Mouse (Mus musculus) heart, postnatal 0 days (tissue): ENCODE data around the gene Rps21.
"Not testable (repeated sequence)": the region's sequence is repeated elsewhere in the genome, so short reads cannot be mapped to it uniquely, and the experiment has no call there.

Source experiments
- CTCF ChIP-seq: IDR thresholded peaks from 2 replicates; pipeline ENCODE4 v1.5.1; 2016; ENCODE audit warnings: antibody characterized with exemption, control low read depth, low read depth
- EP300 ChIP-seq: IDR thresholded peaks from 2 replicates; pipeline ENCODE4 v1.6.1; 2016; ENCODE audit warnings: antibody characterized with exemption, low read depth

DNA sequence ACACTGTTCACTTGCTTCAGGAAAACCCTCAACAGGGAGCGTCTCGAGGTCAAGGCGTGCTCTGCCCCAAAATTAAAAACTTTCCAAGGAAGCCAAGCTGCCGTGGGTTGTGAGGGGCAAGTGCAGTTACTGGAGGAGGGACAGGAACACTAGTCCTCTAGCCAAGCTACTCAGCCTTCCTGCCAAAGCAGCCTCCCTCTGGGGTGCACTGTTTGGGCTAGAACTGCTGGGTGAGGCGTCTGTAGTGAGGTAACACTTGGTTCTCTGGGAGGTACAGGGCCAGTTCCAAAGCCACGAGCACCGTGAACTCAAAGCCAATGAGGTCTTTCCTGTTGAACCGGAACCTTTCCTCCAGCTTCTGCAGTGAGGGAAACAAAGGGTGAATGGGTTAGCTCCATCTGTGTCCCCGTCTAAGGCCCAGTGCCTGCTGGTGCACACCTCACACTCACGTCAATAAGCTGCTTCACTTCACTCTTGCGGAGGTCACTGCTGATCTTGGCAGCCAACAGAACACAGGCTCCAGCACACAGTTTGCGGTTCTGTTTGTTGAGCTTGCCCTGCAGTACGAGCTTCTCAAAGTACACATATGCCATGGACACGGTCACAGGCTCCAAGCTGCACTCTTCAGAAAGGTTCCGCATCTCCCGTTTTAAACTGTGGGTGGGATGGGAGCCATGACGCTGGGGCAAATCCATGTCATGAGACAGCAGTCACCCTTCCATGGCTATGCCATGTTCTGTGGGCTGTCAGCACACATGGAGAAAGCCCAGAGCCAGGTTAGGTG is 2.8 kb downstream of the Rps21 start:
- not testable (repeated sequence) for TF ChIP-seq EP300, CTCF
